Mouse (Mus musculus) midbrain, postnatal 0 days (tissue): ENCODE results near the gene Nes. TPM values are rescaled to one million over a fixed set of nuclear protein-coding genes. Genes with fewer than 3 reads are reported as not detected.
A peak's percentile ranks its signal among the peaks of the same experiment; 100 is the strongest.

Experiments used
- ATAC-seq: fragments of 200-750 bp; cut with Nextera tagmentation; 2 replicates; pipeline ENCODE4 v1.8.0; 2017; ENCODE audit warnings: moderate number of reproducible peaks, mild to moderate bottlenecking, moderate TSS enrichment, moderate library complexity; ENCODE audit not compliant: low FRiP score
- DNase-seq: peaks from one replicate; pipeline ENCODE4 v3.0.0-alpha.2; 2015; ENCODE audit warnings: low spot score
- H3K27ac ChIP-seq: fragments of 300-500 bp; sonication (generic); 2 replicates; pipeline ENCODE4 v1.5.1; 2014; ENCODE audit warnings: low read depth, mild to moderate bottlenecking, low read length, mixed read lengths
- H3K27me3 ChIP-seq: fragments of 300-500 bp; sonication (generic); 2 replicates; pipeline ENCODE4 v1.6.1; 2014; ENCODE audit warnings: low read length, control low read depth, mixed read lengths; ENCODE audit not compliant: insufficient read depth
- H3K36me3 ChIP-seq: fragments of 300-500 bp; sonication (generic); 2 replicates; pipeline ENCODE4 v1.6.1; 2014; ENCODE audit warnings: low read length, control low read depth, mixed read lengths; ENCODE audit not compliant: insufficient read depth
- H3K4me1 ChIP-seq: fragments of 300-500 bp; sonication (generic); 2 replicates; pipeline ENCODE4 v1.6.1; 2014; ENCODE audit warnings: mild to moderate bottlenecking, control low read depth, antibody characterized with exemption, low read length, mixed read lengths; ENCODE audit not compliant: insufficient read depth
- H3K4me2 ChIP-seq: fragments of 300-500 bp; sonication (generic); 2 replicates; pipeline ENCODE4 v1.6.1; 2014; ENCODE audit warnings: low read depth, mild to moderate bottlenecking, low read length, mixed read lengths; ENCODE audit not compliant: poor library complexity, severe bottlenecking
- H3K4me3 ChIP-seq: fragments of 300-500 bp; sonication (generic); 2 replicates; pipeline ENCODE4 v1.5.1; 2014; ENCODE audit warnings: low read depth, mild to moderate bottlenecking, low read length, moderate library complexity
- H3K9ac ChIP-seq: fragments of 300-500 bp; sonication (generic); replicated peaks from 2 replicates; pipeline ENCODE4 v1.6.1; 2014; ENCODE audit warnings: mild to moderate bottlenecking, low read length, moderate library complexity, mixed read lengths; ENCODE audit not compliant: poor library complexity, severe bottlenecking
- H3K9me3 ChIP-seq: fragments of 300-500 bp; sonication (generic); 2 replicates; pipeline ENCODE4 v1.6.1; 2016; ENCODE audit warnings: low read length, control low read depth
- CTCF ChIP-seq: IDR thresholded peaks from 2 replicates; pipeline ENCODE4 v1.5.1; 2016; ENCODE audit warnings: antibody characterized with exemption, mild to moderate bottlenecking
- WGBS: fragments of 180-500 bp; shearing (Covaris S2); extraction: QIAGEN DNeasy Blood & Tissue Kit; methylation state at CpG from one replicate; pipeline ENCODE4 v1.1.7; 2014; 5-methylcytosine and 5-hydroxymethylcytosine counted together
- polyA plus RNA-seq: library from polyadenylated mRNA; unstranded; fragments of >200 nt; fragmentation: Nextera tagmentation; extraction: Ambion mirVana; gene quantifications from 2 replicates; pipeline ENCODE4 v1.2.1, GENCODE M21; 2015
- total RNA-seq: library from RNA; depleted of rRNA; stranded (reverse); fragments of >200 nt; gene quantifications from 2 replicates; pipeline ENCODE4 v1.2.3, GENCODE M21; 2014

The Nes gene
- total and polyA plus RNA-seq, 2 experiments from 2014 or later = 8.8 to 22.4 TPM

- 0 out of 2 replicates have a peak, but pooled peaks cover 11% of the 10 kb centered on the region for H3K27me3 ChIP-seq
- peak overlapping the region; percentile 92 for H3K4me2 ChIP-seq
- peak overlapping the region; percentile 32; the same call in 1 of the 2 replicates for H3K27ac ChIP-seq
- no peak overlapping the region for H3K9ac ChIP-seq
- H3K4me3 ChIP-seq = peak overlapping the region; percentile 48; the same call in 1 of the 2 replicates
- peaks cover 4% of the 10 kb centered on the region; the same call in 1 of the 2 replicates for H3K36me3 ChIP-seq
- TF ChIP-seq CTCF = no peak
- no peak for DNase-seq
- 0 out of 2 replicates have a peak, but pooled peaks cover 3% of the 10 kb centered on the region for H3K4me1 ChIP-seq
- ATAC-seq = no peak
- WGBS = 24% methylated on average over 14 of the region's 14 CpGs
- H3K9me3 ChIP-seq = no peaks in the 10 kb centered on the region
These were observed 2.9 kb downstream of the Nes start for GRCm38 (mm10) chr3:87973593-87974380.

- H3K4me3 ChIP-seq = no peak overlapping the region
- peak; percentile 72 for DNase-seq
These were observed 3.6 kb downstream of the Nes start for GRCm38 (mm10) chr3:87974381-87974987.

GRCm38 (mm10) chr3:87979493-87979892 is 8.6 kb downstream of the Nes start:
- Histone ChIP-seq H3K27me3 (no peaks in the 10 kb centered on the region), H3K9ac (no peak overlapping the region), H3K4me3 (no peak overlapping the region), H3K9me3 (no peaks in the 10 kb centered on the region), H3K36me3 (peaks cover 4% of the 10 kb centered on the region; the same call in 1 of the 2 replicates), H3K4me2 (no peak overlapping the region), H3K27ac (no peak overlapping the region), H3K4me1 (peaks cover 14% of the 10 kb centered on the region; the same call in 1 of the 2 replicates)
- no peak for TF ChIP-seq CTCF
- WGBS = 88% methylated on average over 5 of the region's 5 CpGs
- ATAC-seq (0 out of 2 replicates have a peak, but pooled peaks have one; percentile 6), DNase-seq (no peak)

More at GRCm38 (mm10) chr3:87974381-87974987, 3.6 kb downstream of the Nes start:
- Histone ChIP-seq H3K4me1 (0 out of 2 replicates have a peak, but pooled peaks cover 3% of the 10 kb centered on the region), H3K27ac (no peak overlapping the region), H3K9ac (no peak overlapping the region), H3K4me2 (peak overlapping the region; percentile 92), H3K27me3 (0 out of 2 replicates have a peak, but pooled peaks cover 11% of the 10 kb centered on the region), H3K36me3 (peaks cover 4% of the 10 kb centered on the region; the same call in 1 of the 2 replicates), H3K9me3 (no peaks in the 10 kb centered on the region)
- WGBS = 16% methylated on average over 12 of the region's 12 CpGs
- TF ChIP-seq CTCF = no peak
- ATAC-seq = peak; percentile 45; the same call in 1 of the 2 replicates

- no peaks in the 10 kb centered on the region for H3K27me3 ChIP-seq
- H3K27ac ChIP-seq = no peak overlapping the region
- no peaks in the 10 kb centered on the region for H3K9me3 ChIP-seq
- H3K4me2 ChIP-seq = no peak overlapping the region
- TF ChIP-seq CTCF = no peak
- H3K9ac ChIP-seq = no peak overlapping the region
- WGBS = 74% methylated on average over 3 of the region's 3 CpGs
- H3K4me1 ChIP-seq = peaks cover 11% of the 10 kb centered on the region; the same call in 1 of the 2 replicates
- H3K36me3 ChIP-seq = peaks cover 4% of the 10 kb centered on the region; the same call in 1 of the 2 replicates
- no peak overlapping the region for H3K4me3 ChIP-seq
- no peak for ATAC-seq
- DNase-seq = no peak
These were observed 9.2 kb downstream of the Nes start for GRCm38 (mm10) chr3:87980085-87980484.

- no peak for TF ChIP-seq CTCF
- Histone ChIP-seq H3K4me3 (no peak overlapping the region), H3K27ac (no peak overlapping the region), H3K4me2 (no peak overlapping the region), H3K9ac (no peak overlapping the region), H3K4me1 (peaks cover 11% of the 10 kb centered on the region; the same call in 1 of the 2 replicates), H3K27me3 (no peaks in the 10 kb centered on the region), H3K9me3 (no peaks in the 10 kb centered on the region), H3K36me3 (peaks cover 1% of the 10 kb centered on the region; the same call in 1 of the 2 replicates)
- ATAC-seq = no peak
- WGBS = 65% methylated on average over 5 of the region's 5 CpGs
- DNase-seq = no peak
These were observed 9.8 kb downstream of the Nes start for GRCm38 (mm10) chr3:87980728-87981127.
